Mouse (Mus musculus) forebrain, embryonic 15.5 days (tissue): ENCODE measurements around the gene Prkci. TPM values are rescaled to one million over a fixed set of nuclear protein-coding genes. Genes with fewer than 3 reads are reported as not detected.

Experiments used
- ATAC-seq: fragments of 200-750 bp; cut with Nextera tagmentation; replicated peaks from 2 replicates; pipeline ENCODE4 v1.8.0; 2017; ENCODE audit warnings: mild to moderate bottlenecking, moderate TSS enrichment, moderate library complexity
- H3K27ac ChIP-seq: fragments of 300-500 bp; sonication (generic); replicated peaks from 2 replicates; pipeline ENCODE4 v1.5.1; 2015; ENCODE audit warnings: mild to moderate bottlenecking, inconsistent platforms
- H3K27me3 ChIP-seq: fragments of 300-500 bp; sonication (generic); 2 replicates; pipeline ENCODE4 v1.6.1; 2015; ENCODE audit warnings: inconsistent platforms
- H3K36me3 ChIP-seq: fragments of 300-500 bp; sonication (generic); 2 replicates; pipeline ENCODE4 v1.6.1; 2015; ENCODE audit warnings: mild to moderate bottlenecking, inconsistent platforms
- H3K4me1 ChIP-seq: fragments of 300-500 bp; sonication (generic); 2 replicates; pipeline ENCODE4 v1.6.1; 2015; ENCODE audit warnings: inconsistent platforms
- H3K4me2 ChIP-seq: fragments of 300-500 bp; sonication (generic); replicated peaks from 2 replicates; pipeline ENCODE4 v1.6.1; 2015; ENCODE audit warnings: mild to moderate bottlenecking, inconsistent platforms
- H3K4me3 ChIP-seq: fragments of 300-500 bp; sonication (generic); 2 replicates; pipeline ENCODE4 v1.5.1; 2015; ENCODE audit warnings: mild to moderate bottlenecking, inconsistent platforms
- H3K9ac ChIP-seq: fragments of 300-500 bp; sonication (generic); replicated peaks from 2 replicates; pipeline ENCODE4 v1.6.1; 2015; ENCODE audit warnings: mild to moderate bottlenecking, inconsistent platforms
- H3K9me3 ChIP-seq: fragments of 300-500 bp; sonication (generic); 2 replicates; pipeline ENCODE4 v1.6.1; 2016; ENCODE audit warnings: inconsistent platforms
- WGBS: fragments of 180-500 bp; shearing (Covaris S2); methylation state at CpG from one replicate; pipeline ENCODE4 v1.1.7; 2015; ENCODE audit warnings: mixed read lengths; 5-methylcytosine and 5-hydroxymethylcytosine counted together
- polyA plus RNA-seq: library from polyadenylated mRNA; unstranded; fragments of >200 nt; fragmentation: Nextera tagmentation; extraction: Ambion mirVana; gene quantifications from 2 replicates; pipeline ENCODE4 v1.2.1, GENCODE M21; 2015

Prkci gene
- polyA plus RNA-seq, 1 experiment from 2014 or later: 25.7 TPM

GRCm38 (mm10) chr3:30999401-31000017 lies 4.0 kb downstream of the Prkci start:
- Histone ChIP-seq H3K36me3 (no peaks in the 10 kb centered on the region), H3K9ac (no peak overlapping the region), H3K4me2 (no peak overlapping the region), H3K9me3 (no peaks in the 10 kb centered on the region), H3K27ac (no peak overlapping the region), H3K4me1 (peaks cover 31% of the 10 kb centered on the region), H3K27me3 (no peaks in the 10 kb centered on the region), H3K4me3 (no peak overlapping the region)
- 63% methylated on average over 10 of the region's 10 CpGs for WGBS
- ATAC-seq: no peak

DNA sequence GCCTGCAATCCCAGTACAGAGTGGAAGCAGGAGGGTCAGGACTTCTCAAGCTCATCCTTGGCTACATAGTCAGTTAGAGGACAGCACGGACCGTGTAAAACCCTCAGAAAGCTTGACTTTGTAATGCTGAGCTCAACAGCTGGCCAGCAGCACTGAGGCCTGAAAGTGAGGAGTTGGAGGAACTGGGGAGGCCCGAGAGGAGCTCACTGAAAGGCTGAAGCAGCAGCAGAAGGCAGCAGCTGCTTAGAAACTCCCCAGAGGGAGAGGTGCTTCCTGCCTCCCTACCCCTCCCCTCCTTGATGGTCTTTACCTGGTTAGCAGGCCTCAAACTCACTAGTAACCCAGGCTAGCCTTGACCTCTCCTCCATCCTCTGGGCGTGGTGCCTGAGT lies 4.5 kb downstream of the Prkci start:
- no peak overlapping the region for H3K9ac ChIP-seq
- no peak for ATAC-seq
- H3K36me3 ChIP-seq: no peaks in the 10 kb centered on the region
- no peaks in the 10 kb centered on the region for H3K27me3 ChIP-seq
- H3K4me1 ChIP-seq: peaks cover 26% of the 10 kb centered on the region
- 51% methylated on average over 4 of the region's 4 CpGs for WGBS
- no peak overlapping the region for H3K4me3 ChIP-seq
- no peak overlapping the region for H3K27ac ChIP-seq
- no peaks in the 10 kb centered on the region for H3K9me3 ChIP-seq
- no peak overlapping the region for H3K4me2 ChIP-seq

GRCm38 (mm10) chr3:31001048-31001676 lies 5.6 kb downstream of the Prkci start:
- H3K4me1 ChIP-seq: peaks cover 26% of the 10 kb centered on the region
- WGBS: 50% methylated on average over 3 of the region's 3 CpGs
- H3K27ac ChIP-seq: no peak overlapping the region
- no peaks in the 10 kb centered on the region for H3K36me3 ChIP-seq
- ATAC-seq: no peak
- H3K4me3 ChIP-seq: no peak overlapping the region
- H3K4me2 ChIP-seq: no peak overlapping the region
- no peaks in the 10 kb centered on the region for H3K27me3 ChIP-seq
- no peak overlapping the region for H3K9ac ChIP-seq
- no peaks in the 10 kb centered on the region for H3K9me3 ChIP-seq

GRCm38 (mm10) chr3:31004320-31005209 lies 9.0 kb downstream of the Prkci start:
- H3K36me3 ChIP-seq: no peaks in the 10 kb centered on the region
- no peaks in the 10 kb centered on the region for H3K9me3 ChIP-seq
- H3K4me2 ChIP-seq: no peak overlapping the region
- no peaks in the 10 kb centered on the region for H3K27me3 ChIP-seq
- no peak overlapping the region for H3K27ac ChIP-seq
- H3K4me1 ChIP-seq: peaks cover 8% of the 10 kb centered on the region
- H3K4me3 ChIP-seq: no peak overlapping the region
- WGBS: 76% methylated on average over 6 of the region's 6 CpGs
- no peak for ATAC-seq
- H3K9ac ChIP-seq: no peak overlapping the region

GRCm38 (mm10) chr3:31014374-31014773 lies 18.8 kb downstream of the Prkci start:
- Histone ChIP-seq H3K9me3 (no peaks in the 10 kb centered on the region), H3K4me3 (no peak overlapping the region), H3K4me2 (no peak overlapping the region), H3K9ac (no peak overlapping the region), H3K4me1 (peaks cover 4% of the 10 kb centered on the region; the same call in 1 of the 2 replicates), H3K36me3 (no peaks in the 10 kb centered on the region), H3K27ac (no peak overlapping the region), H3K27me3 (no peaks in the 10 kb centered on the region)
- 92% methylated on average over 2 of the region's 2 CpGs for WGBS
- no peak for ATAC-seq

DNA sequence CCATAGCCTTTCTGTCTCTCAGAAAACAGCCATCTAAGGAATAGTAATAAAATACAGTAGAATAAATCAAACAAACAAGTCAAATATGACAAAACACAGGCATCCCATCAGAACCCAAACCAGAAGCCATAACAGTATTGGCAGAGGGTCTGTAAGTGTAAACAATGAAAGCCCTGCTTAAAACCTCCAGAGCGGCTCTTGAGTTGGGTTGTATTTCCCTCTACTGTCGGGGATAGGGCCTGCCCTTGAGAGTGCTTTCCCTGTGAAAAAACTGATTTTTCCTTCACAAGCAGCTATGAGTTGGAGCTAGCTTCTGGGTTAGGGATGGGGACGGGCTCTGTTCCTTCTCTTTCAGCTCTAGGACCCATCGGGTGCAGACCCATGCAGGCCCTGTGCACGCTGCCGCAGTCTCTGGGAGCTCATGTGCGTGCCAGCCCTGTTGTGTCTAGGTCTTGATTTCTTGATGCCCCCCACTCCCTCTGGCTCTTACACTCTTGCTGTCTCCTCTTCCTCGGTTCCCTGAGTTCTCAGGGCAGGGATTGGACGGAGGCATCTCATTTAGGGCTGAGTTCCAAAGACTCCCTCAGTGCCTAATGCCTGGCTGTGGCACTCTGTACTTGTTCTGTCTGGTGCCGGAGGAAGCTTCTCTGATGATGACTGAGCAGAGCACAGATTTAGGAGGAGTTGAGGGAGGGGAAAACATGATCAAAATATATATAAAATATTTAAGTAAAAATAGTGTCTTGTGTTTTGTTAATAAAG lies 20.3 kb downstream of the Prkci start:
- ATAC-seq: no peak

GRCm38 (mm10) chr3:31016594-31017196 lies 21.1 kb downstream of the Prkci start:
- H3K27ac ChIP-seq: no peak overlapping the region
- no peaks in the 10 kb centered on the region for H3K9me3 ChIP-seq
- no peak overlapping the region for H3K4me2 ChIP-seq
- H3K4me1 ChIP-seq: peaks cover 4% of the 10 kb centered on the region; the same call in 1 of the 2 replicates
- no peaks in the 10 kb centered on the region; the same call in 1 of the 2 replicates for H3K36me3 ChIP-seq
- WGBS: 51% methylated on average over 9 of the region's 9 CpGs
- no peak overlapping the region for H3K9ac ChIP-seq
- no peak for ATAC-seq
- H3K4me3 ChIP-seq: no peak overlapping the region
- no peaks in the 10 kb centered on the region for H3K27me3 ChIP-seq

More for the DNA sequence above, 20.3 kb downstream of the Prkci start:
- 78% methylated on average over 10 of the region's 10 CpGs for WGBS
- no peaks in the 10 kb centered on the region for H3K9me3 ChIP-seq
- no peaks in the 10 kb centered on the region; the same call in 1 of the 2 replicates for H3K36me3 ChIP-seq
- H3K4me3 ChIP-seq: no peak overlapping the region
- no peak overlapping the region for H3K4me2 ChIP-seq
- H3K27me3 ChIP-seq: no peaks in the 10 kb centered on the region
- peaks cover 4% of the 10 kb centered on the region; the same call in 1 of the 2 replicates for H3K4me1 ChIP-seq
- H3K9ac ChIP-seq: no peak overlapping the region
- no peak overlapping the region for H3K27ac ChIP-seq

DNA sequence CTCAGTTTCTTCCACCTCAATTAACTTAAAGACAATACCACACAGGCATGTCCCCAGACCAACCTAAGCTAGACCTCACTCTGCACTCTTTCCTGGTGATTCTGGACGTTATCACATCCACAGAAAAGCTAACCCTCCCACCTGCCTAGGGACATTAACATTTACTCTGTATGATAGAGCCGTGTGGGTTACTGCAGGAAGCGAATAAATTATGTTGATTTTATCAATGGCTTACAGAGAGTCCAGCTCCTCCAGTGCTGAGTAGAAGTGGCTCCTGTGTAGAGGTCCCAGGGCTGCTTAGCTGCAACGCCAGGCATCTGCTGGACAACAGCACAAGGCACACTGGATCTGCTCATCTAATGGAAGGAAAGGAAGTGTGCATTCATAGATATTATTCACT lies 22.1 kb downstream of the Prkci start:
- no peak for ATAC-seq
- H3K4me1 ChIP-seq: peaks cover 4% of the 10 kb centered on the region; the same call in 1 of the 2 replicates
- no peaks in the 10 kb centered on the region for H3K9me3 ChIP-seq
- H3K4me3 ChIP-seq: no peak overlapping the region
- H3K4me2 ChIP-seq: no peak overlapping the region
- H3K27me3 ChIP-seq: no peaks in the 10 kb centered on the region
- 58% methylated on average over 4 of the region's 4 CpGs for WGBS
- no peak overlapping the region for H3K27ac ChIP-seq
- H3K9ac ChIP-seq: no peak overlapping the region
- H3K36me3 ChIP-seq: no peaks in the 10 kb centered on the region; the same call in 1 of the 2 replicates

- H3K27me3 ChIP-seq: no peaks in the 10 kb centered on the region
- H3K4me1 ChIP-seq: peaks cover 4% of the 10 kb centered on the region; the same call in 1 of the 2 replicates
- ATAC-seq: no peak
- H3K36me3 ChIP-seq: no peaks in the 10 kb centered on the region; the same call in 1 of the 2 replicates
- H3K4me2 ChIP-seq: no peak overlapping the region
- 91% methylated on average over 1 of the region's 1 CpGs for WGBS
- H3K9me3 ChIP-seq: no peaks in the 10 kb centered on the region
- H3K27ac ChIP-seq: no peak overlapping the region
- no peak overlapping the region for H3K4me3 ChIP-seq
- H3K9ac ChIP-seq: no peak overlapping the region
Measured at GRCm38 (mm10) chr3:31019287-31019686, 23.7 kb downstream of the Prkci start.

DNA sequence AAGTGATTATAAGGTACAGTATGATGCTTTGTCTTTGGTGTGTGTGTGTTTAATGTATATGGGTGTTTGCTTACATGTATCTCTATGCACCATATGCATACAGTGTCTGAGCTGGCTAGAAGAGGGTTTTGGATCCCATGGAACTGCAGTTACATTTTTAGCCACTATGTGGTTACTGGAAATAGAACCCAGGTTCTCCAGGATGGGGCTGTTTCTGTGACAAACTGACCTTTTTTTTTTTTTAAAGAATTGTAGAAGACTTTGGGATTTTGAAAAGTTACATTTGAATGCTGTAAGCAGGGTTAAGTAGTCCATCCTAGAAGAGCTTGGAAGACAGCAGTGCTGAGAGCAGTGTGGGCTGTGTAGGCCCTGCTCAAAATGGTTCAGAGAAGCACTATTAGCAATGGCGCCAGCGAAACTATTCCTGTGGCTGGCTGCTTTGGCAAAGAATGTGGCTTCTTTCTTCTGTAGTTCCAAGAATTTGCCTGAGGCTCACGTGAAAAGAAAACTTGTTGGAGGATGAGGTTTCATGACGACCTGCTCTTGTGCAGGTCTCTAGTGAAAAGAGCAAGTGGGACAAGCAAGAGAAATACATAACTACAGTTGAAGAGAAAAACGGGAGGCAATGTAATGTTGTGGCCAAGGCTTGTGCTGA lies 24.4 kb downstream of the Prkci start:
- 89% methylated on average over 5 of the region's 5 CpGs for WGBS

GRCm38 (mm10) chr3:31020656-31021055 lies 25.1 kb downstream of the Prkci start:
- no peak for ATAC-seq
- Histone ChIP-seq H3K27me3 (no peaks in the 10 kb centered on the region), H3K36me3 (no peaks in the 10 kb centered on the region; the same call in 1 of the 2 replicates), H3K9ac (no peak overlapping the region), H3K4me2 (no peak overlapping the region), H3K4me3 (no peak overlapping the region), H3K4me1 (peaks cover 4% of the 10 kb centered on the region; the same call in 1 of the 2 replicates), H3K9me3 (no peaks in the 10 kb centered on the region), H3K27ac (no peak overlapping the region)
- 71% methylated on average over 4 of the region's 4 CpGs for WGBS

More for the DNA sequence above, 24.4 kb downstream of the Prkci start:
- Histone ChIP-seq H3K4me3 (no peak overlapping the region), H3K4me2 (no peak overlapping the region), H3K27ac (no peak overlapping the region), H3K4me1 (peaks cover 4% of the 10 kb centered on the region; the same call in 1 of the 2 replicates), H3K9ac (no peak overlapping the region), H3K36me3 (no peaks in the 10 kb centered on the region; the same call in 1 of the 2 replicates), H3K27me3 (no peaks in the 10 kb centered on the region), H3K9me3 (no peaks in the 10 kb centered on the region)
- ATAC-seq: no peak
